Mouse (Mus musculus) brain, embryonic 14.5 days (tissue): ENCODE measurements at regions not wholly inside any gene's neighbourhood (a gene's known extent, or its start where the extent isn't known, plus 50 kb on each side); places are given as distances from the start of the nearest gene placed in this dataset.

ENCODE experiments used
- CTCF ChIP-seq: fragments of 200-500 bp; IDR thresholded peaks from 2 replicates; pipeline ENCODE4 v1.5.1; 2012; ENCODE audit warnings: inconsistent platforms, mild to moderate bottlenecking, moderate library complexity, borderline replicate concordance; ENCODE audit not compliant: insufficient read depth, insufficient read length; ENCODE audit errors: extremely low read depth
- POLR2A ChIP-seq: fragments of 200-500 bp; IDR thresholded peaks from 2 replicates; pipeline ENCODE4 v1.6.1; 2012; ENCODE audit warnings: mild to moderate bottlenecking, inconsistent platforms, borderline replicate concordance; ENCODE audit not compliant: poor library complexity, insufficient read depth, insufficient read length, severe bottlenecking; ENCODE audit errors: extremely low read depth

GRCm38 (mm10) chr16:76218310-76219170 lies 155.1 kb downstream of the Nrip1 start:
- TF ChIP-seq CTCF (no peak), POLR2A (no peak)
